Mouse (Mus musculus): ENCODE data around the gene Insl5.

DNA sequence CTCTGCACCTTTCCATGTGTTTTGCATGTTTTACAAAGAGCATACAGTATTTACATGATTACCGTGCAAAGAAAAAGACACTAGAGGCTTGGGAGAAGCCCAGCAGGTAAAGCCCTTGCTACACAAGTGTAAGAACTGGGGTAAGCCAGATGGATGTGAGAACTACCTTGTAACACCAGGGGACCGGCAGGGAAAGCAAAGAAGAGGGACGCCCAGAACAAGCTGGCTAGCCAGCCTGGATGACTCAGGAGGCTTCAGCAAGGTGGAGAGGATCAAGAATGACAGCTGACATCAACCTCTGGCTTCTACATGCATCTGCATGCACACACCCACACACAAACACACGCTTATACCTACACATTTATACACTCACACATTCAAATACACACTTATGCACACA is 36.6 kb downstream of the Insl5 start:
- TF ChIP-seq POLR2A (IDR thresholded peaks at IDR 0.05; ENCODE audit: insufficient read length, low read depth) (no peak), REST (IDR thresholded peaks at IDR 0.05; ENCODE audit: insufficient read depth, insufficient read length) (no peak), POLR2AphosphoS2 (IDR thresholded peaks at IDR 0.05; ENCODE audit: insufficient read length, low read depth) (no peak), CEBPB (IDR thresholded peaks at IDR 0.05; ENCODE audit: insufficient read depth, poor library complexity, severe bottlenecking) (no peak), USF1 (IDR thresholded peaks at IDR 0.05; ENCODE audit: low read depth) (no peak), E2F4 (IDR thresholded peaks at IDR 0.05; ENCODE audit: insufficient read depth) (no peak), MYOG (IDR thresholded peaks at IDR 0.05; ENCODE audit: control insufficient read depth in 1 of 3, insufficient read depth in 1 of 3, insufficient read length in 2 of 3, low read depth in 2 of 3) (no peak), SRF (IDR thresholded peaks at IDR 0.05; ENCODE audit: control insufficient read depth, insufficient read length, low read depth) (no peak), TCF3 (IDR thresholded peaks at IDR 0.05; ENCODE audit: insufficient read length, low read depth) (no peak), MAX (IDR thresholded peaks at IDR 0.05; ENCODE audit: low read depth) (no peak), TCF12 (IDR thresholded peaks at IDR 0.05; ENCODE audit: insufficient read depth, poor library complexity, severe bottlenecking) (no peak), MYOD1 (IDR thresholded peaks at IDR 0.05; ENCODE audit: control insufficient read depth in 1 of 3, insufficient read length in 2 of 3, low read depth in 2 of 3) (no peak)

Data from myocyte (in vitro differentiated cells).